Mouse (Mus musculus): Measurements from ENCODE around the gene Exo5. TPM values are rescaled to one million over a fixed set of nuclear protein-coding genes. Genes with fewer than 3 reads are reported as not detected.

Gene Exo5
- polyA plus RNA-seq, 1 experiment from 2014 or later: 36.4 TPM

DNA sequence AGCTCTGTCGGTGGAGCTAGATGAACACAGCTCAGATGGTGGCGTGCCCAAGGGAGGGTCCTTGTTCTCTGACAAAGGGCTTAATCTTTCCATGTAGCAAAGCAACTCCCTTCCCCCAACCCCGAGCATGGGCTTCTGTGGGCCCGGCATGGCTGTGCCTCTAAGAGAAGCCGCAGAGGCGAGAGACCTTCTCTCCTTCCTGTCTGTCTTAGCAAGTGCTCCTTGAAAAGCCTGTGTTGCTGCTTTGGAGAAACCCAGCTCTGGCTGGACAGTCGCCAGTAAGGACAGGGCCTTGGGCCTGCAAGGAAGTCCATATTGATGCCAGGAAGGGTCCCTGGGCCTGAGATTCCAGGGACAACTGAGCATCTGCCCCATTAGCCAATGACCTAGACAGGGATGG lies 29.6 kb downstream of the Exo5 start:
- H3K27me3 ChIP-seq (ENCODE audit: low read depth, poor library complexity, severe bottlenecking): 0 out of 2 replicates have a peak, but pooled peaks cover 3% of the 10 kb centered on the region
- H3K4me3 ChIP-seq: no peak overlapping the region
- 83% methylated on average over 7 of the region's 7 CpGs for WGBS
- DNase-seq (ENCODE audit: low spot score): no peak
- no peak overlapping the region for H3K27ac ChIP-seq
- peaks cover 18% of the 10 kb centered on the region for H3K4me1 ChIP-seq
- no peaks in the 10 kb centered on the region for H3K9me3 ChIP-seq (replicated peaks)
- H3K36me3 ChIP-seq: no peaks in the 10 kb centered on the region

DNA sequence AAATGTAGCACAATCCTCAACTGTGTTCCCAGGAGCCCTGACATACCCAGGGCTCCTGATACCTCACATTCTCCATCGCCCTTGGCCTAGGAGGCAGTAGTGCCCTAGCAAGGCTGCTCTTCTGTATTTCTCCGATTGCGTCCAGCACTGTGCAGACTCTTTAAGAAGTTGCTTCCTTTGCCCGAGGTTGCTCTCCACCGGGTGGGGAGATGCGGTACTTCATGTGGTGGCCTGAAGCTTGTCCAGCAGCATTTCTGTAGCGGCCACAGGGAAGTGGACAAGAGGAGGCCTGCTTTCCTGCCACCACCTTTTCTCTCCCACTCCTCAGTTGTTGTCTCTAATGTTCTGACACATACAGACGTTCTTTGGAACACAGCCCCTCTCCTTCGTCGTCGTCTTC lies 30.2 kb downstream of the Exo5 start:
- Histone ChIP-seq H3K9me3 (replicated peaks) (no peaks in the 10 kb centered on the region), H3K36me3 (no peaks in the 10 kb centered on the region), H3K27ac (no peak overlapping the region), H3K4me1 (peaks cover 24% of the 10 kb centered on the region), H3K4me3 (no peak overlapping the region), H3K27me3 (ENCODE audit: low read depth, poor library complexity, severe bottlenecking) (0 out of 2 replicates have a peak, but pooled peaks cover 3% of the 10 kb centered on the region)
- DNase-seq (ENCODE audit: low spot score): no peak
- 76% methylated on average over 11 of the region's 11 CpGs for WGBS

DNA sequence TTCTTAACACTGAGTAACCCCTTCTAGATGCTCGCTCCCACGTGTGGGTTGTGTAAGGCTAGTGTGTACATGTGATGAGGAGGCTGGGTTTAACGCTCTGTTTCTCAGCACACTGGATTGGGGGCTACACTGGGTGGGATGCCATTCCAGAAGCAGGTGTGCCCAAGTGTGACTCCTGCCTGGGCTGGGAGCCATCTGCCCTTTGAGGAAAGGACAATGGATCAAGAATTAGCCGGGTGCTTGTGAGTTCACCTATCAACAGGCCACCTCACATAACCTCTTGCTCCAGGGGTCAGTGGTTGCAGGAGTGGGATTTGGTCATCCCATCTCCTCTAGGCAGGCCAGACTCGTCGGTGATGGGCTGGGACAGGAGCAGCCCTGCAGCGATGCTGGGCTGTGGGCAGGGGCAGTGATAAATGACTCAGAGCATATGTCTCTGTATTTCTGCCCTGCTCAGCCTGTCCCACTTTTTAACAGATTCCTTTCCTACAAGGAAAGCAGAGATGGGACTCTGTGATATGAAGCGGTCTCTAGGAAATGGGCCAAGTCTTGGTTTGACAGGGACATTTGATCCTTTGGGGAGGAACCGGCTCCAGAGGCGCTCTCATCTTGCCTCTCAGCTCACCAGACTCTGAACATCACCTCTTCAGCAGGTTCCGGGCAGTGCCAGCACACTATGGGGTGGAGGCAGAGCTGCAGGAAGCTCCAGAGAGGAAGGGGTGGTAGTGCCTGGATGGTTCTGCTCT lies 31.0 kb downstream of the Exo5 start:
- H3K4me3 ChIP-seq: no peak overlapping the region
- no peak for DNase-seq (ENCODE audit: low spot score)
- WGBS: 65% methylated on average over 11 of the region's 11 CpGs
- peaks cover 32% of the 10 kb centered on the region for H3K4me1 ChIP-seq
- H3K9me3 ChIP-seq (replicated peaks): no peaks in the 10 kb centered on the region
- H3K27me3 ChIP-seq (ENCODE audit: low read depth, poor library complexity, severe bottlenecking): 0 out of 2 replicates have a peak, but pooled peaks cover 3% of the 10 kb centered on the region
- no peaks in the 10 kb centered on the region for H3K36me3 ChIP-seq
- no peak overlapping the region for H3K27ac ChIP-seq

DNA sequence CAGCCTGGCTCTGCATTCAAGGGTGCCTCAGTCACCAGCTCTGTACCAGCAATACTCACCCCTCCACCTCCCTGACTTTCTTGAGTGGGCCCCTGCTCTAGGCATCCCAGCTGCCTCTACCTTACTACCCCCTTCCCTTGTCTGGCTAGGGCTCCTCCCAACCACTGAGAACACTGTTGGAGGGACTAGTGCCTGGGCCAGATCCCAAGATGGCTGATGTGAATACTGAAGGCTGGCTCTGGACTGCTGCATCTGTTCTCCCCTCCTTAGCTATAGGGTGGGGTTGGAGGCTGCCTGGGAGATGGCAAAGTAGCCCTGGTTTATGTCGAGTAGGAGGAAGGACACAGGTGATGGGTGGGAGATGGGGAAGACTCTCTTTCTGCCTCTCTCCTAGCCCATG lies 32.3 kb downstream of the Exo5 start:
- H3K9me3 ChIP-seq (replicated peaks): no peaks in the 10 kb centered on the region
- no peaks in the 10 kb centered on the region for H3K36me3 ChIP-seq
- 0 out of 2 replicates have a peak overlapping the region, but pooled peaks have one; percentile 14 for H3K27ac ChIP-seq
- peaks cover 37% of the 10 kb centered on the region for H3K4me1 ChIP-seq
- WGBS: 54% methylated on average over 1 of the region's 1 CpGs
- H3K4me3 ChIP-seq: no peak overlapping the region
- no peak for DNase-seq (ENCODE audit: low spot score)
- H3K27me3 ChIP-seq (ENCODE audit: low read depth, poor library complexity, severe bottlenecking): 0 out of 2 replicates have a peak, but pooled peaks cover 3% of the 10 kb centered on the region

DNA sequence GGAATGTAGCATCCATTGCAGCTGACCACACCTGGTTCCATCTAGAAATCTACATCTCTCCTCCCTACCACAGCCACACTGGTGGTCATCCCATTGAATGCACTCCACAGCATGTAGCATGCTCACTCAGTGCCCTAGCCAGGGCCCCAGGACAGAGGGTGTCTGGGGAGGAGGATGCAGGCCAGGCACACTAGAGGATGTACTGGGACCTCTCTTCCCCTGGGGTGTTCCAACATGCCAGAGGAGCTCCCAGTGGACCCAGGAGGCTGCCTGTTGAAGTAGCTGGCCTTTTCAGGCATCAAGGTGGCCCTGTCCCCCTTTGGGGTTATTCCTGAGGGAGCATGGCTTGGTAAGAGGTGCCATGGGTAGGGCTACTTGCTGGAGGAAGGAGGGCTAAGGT lies 32.9 kb downstream of the Exo5 start:
- Histone ChIP-seq H3K4me3 (no peak overlapping the region), H3K4me1 (peaks cover 42% of the 10 kb centered on the region), H3K36me3 (no peaks in the 10 kb centered on the region), H3K27me3 (ENCODE audit: low read depth, poor library complexity, severe bottlenecking) (0 out of 2 replicates have a peak, but pooled peaks cover 3% of the 10 kb centered on the region), H3K27ac (peak overlapping the region; percentile 56; the same call in 1 of the 2 replicates), H3K9me3 (replicated peaks) (no peaks in the 10 kb centered on the region)
- DNase-seq (ENCODE audit: low spot score): no peak

DNA sequence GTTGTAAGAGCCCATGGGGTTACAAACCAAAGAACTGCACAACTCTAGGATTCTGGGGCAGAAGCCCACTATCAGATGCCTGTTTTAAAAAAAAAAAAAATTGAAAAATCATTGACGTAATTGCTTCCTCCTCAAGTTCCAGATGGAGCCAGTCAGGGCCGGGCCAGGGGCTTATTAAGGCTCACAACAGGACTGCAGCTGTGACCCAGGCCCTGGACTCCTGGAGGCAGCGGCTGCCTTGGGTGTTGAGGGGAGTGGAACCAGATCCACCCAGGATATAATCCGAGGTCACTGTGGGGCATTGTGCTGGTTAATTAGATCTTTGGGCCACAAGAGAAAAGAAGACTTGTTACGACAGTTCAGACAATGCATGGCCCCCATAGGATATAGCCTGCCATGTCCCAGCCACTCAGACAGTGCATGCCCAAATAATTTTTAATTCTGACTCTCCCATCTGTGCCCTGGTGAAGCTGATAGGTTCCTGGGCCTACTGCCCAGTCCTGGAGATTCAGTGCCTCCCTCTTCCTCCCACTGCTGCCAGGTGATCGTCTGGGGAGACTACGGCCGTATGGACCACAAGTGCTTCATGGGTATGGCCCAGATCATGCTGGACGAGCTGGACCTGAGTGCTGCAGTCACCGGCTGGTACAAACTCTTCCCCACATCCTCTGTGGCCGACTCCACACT lies 33.9 kb downstream of the Exo5 start:
- H3K4me3 ChIP-seq: no peak overlapping the region
- WGBS: 65% methylated on average over 11 of the region's 11 CpGs
- 0 out of 2 replicates have a peak, but pooled peaks cover 3% of the 10 kb centered on the region for H3K27me3 ChIP-seq (ENCODE audit: low read depth, poor library complexity, severe bottlenecking)
- no peaks in the 10 kb centered on the region for H3K36me3 ChIP-seq
- DNase-seq (ENCODE audit: low spot score): peak; percentile 68
- no peaks in the 10 kb centered on the region for H3K9me3 ChIP-seq (replicated peaks)
- peak overlapping the region; percentile 8 for H3K27ac ChIP-seq
- H3K4me1 ChIP-seq: peaks cover 51% of the 10 kb centered on the region

DNA sequence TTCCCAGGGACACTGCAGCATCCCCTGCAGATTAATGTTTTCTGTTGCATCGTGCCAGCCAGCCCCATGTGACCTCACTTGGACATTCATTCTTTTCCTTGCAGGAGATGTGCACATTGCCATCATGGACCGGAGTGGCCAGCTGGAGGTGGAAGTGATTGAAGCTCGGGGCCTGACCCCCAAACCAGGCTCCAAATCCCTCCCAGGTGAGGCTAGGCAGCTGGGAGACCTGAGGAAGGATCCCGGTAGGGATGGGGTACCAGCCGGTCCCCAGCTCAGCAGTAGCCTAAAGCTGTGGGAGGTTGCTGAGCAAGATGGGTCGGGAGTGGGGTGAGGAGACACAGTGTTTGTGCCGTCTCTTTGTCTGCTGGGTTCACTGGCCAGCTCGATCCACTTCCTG lies 35.9 kb downstream of the Exo5 start:
- WGBS: 72% methylated on average over 8 of the region's 8 CpGs
- Histone ChIP-seq H3K27ac (0 out of 2 replicates have a peak overlapping the region, but pooled peaks have one; percentile 14), H3K4me3 (no peak overlapping the region), H3K9me3 (replicated peaks) (no peaks in the 10 kb centered on the region), H3K4me1 (peaks cover 60% of the 10 kb centered on the region), H3K36me3 (no peaks in the 10 kb centered on the region), H3K27me3 (ENCODE audit: low read depth, poor library complexity, severe bottlenecking) (0 out of 2 replicates have a peak, but pooled peaks cover 3% of the 10 kb centered on the region)
- no peak for DNase-seq (ENCODE audit: low spot score)

DNA sequence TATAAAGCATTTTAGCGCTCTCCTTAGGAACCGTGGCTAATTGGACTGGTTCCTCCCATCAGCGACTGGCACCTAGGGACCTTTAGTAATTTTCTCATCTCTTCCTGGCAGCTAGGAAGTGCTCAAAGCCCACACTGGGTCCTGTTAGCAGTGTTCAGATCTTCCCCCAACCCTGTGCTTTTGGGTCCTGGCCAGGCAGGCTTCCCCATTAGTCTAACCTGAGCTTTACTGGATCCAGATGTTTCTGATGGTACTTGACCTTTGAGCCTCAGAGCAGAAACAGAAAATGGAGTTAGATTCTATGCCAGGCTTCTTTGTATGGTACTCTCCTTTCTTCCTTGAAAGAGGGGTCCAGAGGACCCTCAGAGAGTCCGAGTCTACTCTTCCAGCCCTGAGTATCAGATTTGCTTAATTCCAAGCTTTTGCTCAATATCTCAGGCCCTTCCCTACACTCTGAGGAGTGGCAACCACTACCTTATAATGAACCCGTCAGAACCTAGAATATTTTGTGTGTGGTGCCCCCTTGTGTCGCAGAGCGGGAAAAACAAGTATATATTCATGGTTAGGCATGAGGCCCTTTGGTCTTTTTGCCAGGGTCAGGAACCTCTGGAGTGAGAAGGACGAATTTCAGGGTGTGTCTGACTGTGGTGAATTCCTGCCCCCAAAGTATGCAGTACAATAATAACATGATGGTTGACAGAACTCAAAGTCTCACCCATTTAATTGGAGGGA lies 37.3 kb downstream of the Exo5 start:
- no peak overlapping the region for H3K27ac ChIP-seq
- H3K9me3 ChIP-seq (replicated peaks): no peaks in the 10 kb centered on the region
- H3K4me3 ChIP-seq: no peak overlapping the region
- H3K27me3 ChIP-seq (ENCODE audit: low read depth, poor library complexity, severe bottlenecking): 0 out of 2 replicates have a peak, but pooled peaks cover 6% of the 10 kb centered on the region
- H3K4me1 ChIP-seq: peaks cover 65% of the 10 kb centered on the region
- H3K36me3 ChIP-seq: no peaks in the 10 kb centered on the region
- 25% methylated on average over 8 of the region's 8 CpGs for WGBS
- DNase-seq (ENCODE audit: low spot score): peak; percentile 56

DNA sequence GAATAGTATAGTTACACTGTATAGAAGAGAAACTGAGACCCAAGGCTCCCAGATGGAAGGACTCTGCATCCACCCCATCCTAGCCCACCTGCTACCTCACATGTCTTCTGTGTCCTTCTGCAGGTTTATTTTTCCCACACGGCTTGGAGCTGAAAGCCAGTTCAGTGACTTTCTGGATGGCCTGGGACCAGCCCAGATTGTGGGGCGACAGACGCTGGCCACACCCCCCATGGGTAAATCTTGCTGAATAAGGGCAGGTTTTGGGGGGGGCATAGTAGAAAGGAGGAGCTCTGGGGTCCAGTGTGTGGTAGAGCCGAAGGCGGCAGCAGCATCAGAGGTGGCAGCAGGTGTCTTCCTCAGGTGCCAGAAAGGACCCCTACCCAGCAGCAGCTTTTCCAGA lies 38.0 kb downstream of the Exo5 start:
- Histone ChIP-seq H3K4me1 (peaks cover 69% of the 10 kb centered on the region), H3K9me3 (replicated peaks) (no peaks in the 10 kb centered on the region), H3K4me3 (no peak overlapping the region), H3K27me3 (ENCODE audit: low read depth, poor library complexity, severe bottlenecking) (0 out of 2 replicates have a peak, but pooled peaks cover 4% of the 10 kb centered on the region), H3K36me3 (no peaks in the 10 kb centered on the region), H3K27ac (no peak overlapping the region)
- no peak for DNase-seq (ENCODE audit: low spot score)
- 83% methylated on average over 5 of the region's 5 CpGs for WGBS

DNA sequence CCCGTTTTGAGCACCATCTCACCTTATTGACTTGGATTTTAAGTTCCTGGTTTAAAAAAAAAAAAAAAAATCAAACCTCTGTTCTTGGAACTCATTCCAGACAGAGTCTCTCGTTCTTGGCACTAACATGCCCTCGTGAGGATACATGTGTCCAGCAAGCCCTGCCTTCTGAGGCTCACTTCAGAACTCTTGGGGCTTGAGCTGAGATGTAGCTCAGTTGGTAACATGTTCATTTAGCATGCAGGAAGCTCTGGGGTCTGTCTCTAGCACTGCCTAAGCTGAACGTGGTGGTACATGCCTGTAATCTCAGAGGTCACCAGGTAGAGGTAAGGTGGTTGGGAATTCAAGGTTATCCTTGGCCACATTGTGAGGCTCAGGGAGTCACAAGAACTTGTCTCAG lies 38.7 kb downstream of the Exo5 start:
- H3K4me3 ChIP-seq: no peak overlapping the region
- no peaks in the 10 kb centered on the region for H3K36me3 ChIP-seq
- peaks cover 63% of the 10 kb centered on the region for H3K4me1 ChIP-seq
- WGBS: 53% methylated on average over 4 of the region's 4 CpGs
- no peak for DNase-seq (ENCODE audit: low spot score)
- no peaks in the 10 kb centered on the region for H3K9me3 ChIP-seq (replicated peaks)
- H3K27ac ChIP-seq: no peak overlapping the region
- 0 out of 2 replicates have a peak, but pooled peaks cover 4% of the 10 kb centered on the region for H3K27me3 ChIP-seq (ENCODE audit: low read depth, poor library complexity, severe bottlenecking)

DNA sequence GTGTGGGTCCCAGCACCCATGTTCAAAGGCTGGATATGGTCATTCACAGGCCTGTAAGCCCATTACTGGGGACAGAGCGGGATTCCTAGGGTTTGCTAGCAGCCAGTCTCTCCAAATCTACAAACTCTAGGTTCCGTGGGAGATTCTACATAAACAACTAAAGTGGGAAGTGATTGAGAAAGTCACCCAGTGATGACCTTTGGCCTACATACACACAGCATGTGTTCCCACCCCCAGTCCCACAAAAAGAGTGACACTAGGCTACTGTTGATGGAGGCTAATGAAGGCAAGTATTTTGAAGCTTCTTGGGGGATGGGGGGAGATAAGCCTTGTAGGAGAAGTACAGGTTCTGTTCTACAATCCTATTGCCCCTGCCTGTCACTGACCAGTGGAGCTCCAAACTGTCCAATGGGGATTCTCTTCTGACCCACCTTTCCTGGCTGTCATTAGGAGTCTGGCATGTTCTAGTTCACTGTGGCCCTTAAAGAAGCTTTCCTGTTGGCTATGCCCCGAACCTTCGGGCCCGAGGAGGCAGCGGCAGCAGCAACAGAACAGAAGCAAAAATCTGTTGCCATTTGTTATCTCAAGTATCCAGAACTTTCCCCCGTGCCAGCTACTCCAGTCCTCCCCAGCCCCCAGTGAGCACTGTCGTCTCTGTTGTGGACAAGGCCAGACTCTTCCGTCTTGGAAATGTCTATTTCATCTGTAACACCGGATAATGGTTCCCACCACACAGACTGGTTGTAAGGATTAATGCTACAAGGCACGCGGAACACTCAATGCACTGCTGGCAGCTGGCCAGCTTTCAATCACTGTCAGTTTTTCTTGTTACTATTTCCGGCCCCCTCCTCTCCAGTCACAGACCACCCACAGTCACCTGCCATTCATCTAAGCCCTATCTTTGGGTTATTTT lies 39.4 kb downstream of the Exo5 start:
- Histone ChIP-seq H3K27ac (no peak overlapping the region), H3K36me3 (no peaks in the 10 kb centered on the region), H3K9me3 (replicated peaks) (no peaks in the 10 kb centered on the region), H3K27me3 (ENCODE audit: low read depth, poor library complexity, severe bottlenecking) (0 out of 2 replicates have a peak, but pooled peaks cover 4% of the 10 kb centered on the region), H3K4me1 (peaks cover 61% of the 10 kb centered on the region), H3K4me3 (no peak overlapping the region)
- DNase-seq (ENCODE audit: low spot score): no peak
- 57% methylated on average over 13 of the region's 13 CpGs for WGBS

Data from limb, embryonic 10.5 days (tissue).